Mouse (Mus musculus): ENCODE data around the gene Dtx1.

DNA sequence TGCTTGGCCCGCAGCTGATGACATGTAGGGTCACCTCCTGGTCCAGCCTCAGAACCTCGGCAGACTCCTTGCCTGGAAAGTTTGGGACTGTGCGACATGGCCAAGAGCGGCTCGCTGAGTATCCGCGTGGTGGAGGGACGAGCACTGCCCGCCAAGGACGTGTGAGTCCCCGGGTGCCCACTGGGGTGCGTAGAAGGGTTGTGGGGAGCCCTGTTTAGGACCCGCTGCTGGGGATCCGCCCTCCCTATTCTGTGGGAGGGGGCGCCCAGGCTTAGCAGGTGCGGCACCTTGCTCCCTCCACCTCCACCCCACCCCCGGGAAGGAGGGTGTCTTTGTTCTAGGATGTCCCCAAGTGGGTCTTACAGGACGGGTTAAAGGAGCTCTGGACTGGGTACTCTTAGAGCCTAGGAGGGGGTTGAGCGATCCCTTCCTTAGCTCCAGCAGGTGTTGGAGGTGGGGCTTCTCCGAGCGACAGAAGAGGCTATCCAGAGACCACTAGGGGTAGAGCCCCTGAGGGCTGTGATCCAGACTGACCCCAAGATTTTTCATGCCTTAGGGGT lies 62.3 kb downstream of the Dtx1 start:
- TF ChIP-seq CTCF (IDR thresholded peaks at IDR 0.05; ENCODE audit: low read depth) = no peak
- no peak for TF ChIP-seq EP300 (IDR thresholded peaks at IDR 0.05; ENCODE audit: low read depth)

Data from heart, postnatal 0 days (tissue).